Comparison of ENCODE assay signal across 11 mouse cellular contexts in the genomic region with DNA sequence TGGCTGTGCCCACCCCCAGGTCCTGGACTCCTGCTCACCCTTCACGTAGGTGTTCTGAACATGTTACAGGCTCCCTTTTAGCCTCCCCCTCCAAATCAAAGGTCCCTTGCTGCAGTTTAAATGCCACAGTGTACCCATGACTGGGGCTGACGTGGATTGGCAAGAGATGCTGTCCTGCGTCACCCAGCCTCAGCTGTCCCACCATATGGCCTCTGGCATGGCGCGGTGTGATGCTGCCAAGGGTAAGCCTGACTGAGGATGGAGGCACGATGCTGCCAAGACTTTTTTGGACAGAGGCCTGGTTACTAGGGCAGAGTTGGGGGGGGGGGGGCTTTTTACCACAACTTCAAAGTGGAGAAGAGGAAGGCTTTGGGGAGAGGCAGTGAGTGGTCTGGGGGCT.
DNase-seq lines count a peak whose midpoint lies in the region; ATAC-seq lines count a peak whose summit lies in the region.
"Had no signal": no experiment of that assay in that cellular context is flagged by ENCODE, and none has a peak within 500 bp of the region (broad histone marks: within the 10 kb centered on the region; RNA-seq: fewer than 3 reads in every experiment).

No protein-coding gene starts in this region.

- H3K9ac ChIP-seq in hindbrain, embryonic 14.5 days, result no peak overlapping the region
- H3K9ac ChIP-seq: heart, embryonic 13.5 days; lung, embryonic 15.5 days had no signal

- peak; percentile 69 for DNase-seq in hindbrain, embryonic 14.5 days (ENCODE audit: low spot score)
- no peak for DNase-seq in hindbrain, embryonic 10.5 days (ENCODE audit: low spot score)
- DNase-seq in cerebellum, adult 9-10 months, result peak; percentile 100
- peak; percentile 93 for DNase-seq in layer of hippocampus, adult 9-11 months
- peak; percentile 85 to 86 for DNase-seq in right cerebral cortex, postnatal 10 days (ENCODE audit: low spot score in 2 of 2)
- no peak for DNase-seq in urinary bladder, adult 18-20 months (ENCODE audit: low spot score in 2 of 2)
- no peak for DNase-seq in heart, postnatal 14 days

- peaks cover 12% of the 10 kb centered on the region for H3K4me1 ChIP-seq in hindbrain, embryonic 14.5 days (replicated peaks; ENCODE audit: control insufficient read depth, insufficient read depth, low read length)
- H3K4me1 ChIP-seq in hindbrain, embryonic 10.5 days (replicated peaks), result peaks cover 10% of the 10 kb centered on the region

- H3K36me3 ChIP-seq in hindbrain, embryonic 14.5 days (replicated peaks; ENCODE audit: control insufficient read depth, insufficient read depth), result no peaks in the 10 kb centered on the region
- H3K36me3 ChIP-seq in hindbrain, embryonic 10.5 days, result no peaks in the 10 kb centered on the region
- H3K36me3 ChIP-seq: heart, embryonic 13.5 days; lung, embryonic 15.5 days had no signal

- H3K4me3 ChIP-seq in hindbrain, embryonic 14.5 days (replicated peaks; ENCODE audit: low read length), result no peak overlapping the region
- H3K4me3 ChIP-seq in hindbrain, embryonic 10.5 days, result no peak overlapping the region
- H3K4me3 ChIP-seq: heart, embryonic 13.5 days; lung, embryonic 15.5 days had no signal

- peak; percentile 83 for ATAC-seq in hindbrain, embryonic 14.5 days (ENCODE audit: low FRiP score)
- no peak for ATAC-seq in activated CD4-positive, CD25-positive, alpha-beta regulatory T cell, adult 4 months

- intact Hi-C loops in heart, postnatal 14 days (cut with DNase I), result no loop called here

- H3K9me3 ChIP-seq in hindbrain, embryonic 14.5 days (ENCODE audit: control insufficient read depth, low read length), result no peaks in the 10 kb centered on the region
- H3K9me3 ChIP-seq in hindbrain, embryonic 10.5 days, result no peaks in the 10 kb centered on the region
- H3K9me3 ChIP-seq: heart, embryonic 13.5 days; lung, embryonic 15.5 days had no signal

- no peak overlapping the region for H3K4me2 ChIP-seq in hindbrain, embryonic 14.5 days (replicated peaks)
- H3K4me2 ChIP-seq: heart, embryonic 13.5 days; lung, embryonic 15.5 days had no signal

- H3K27ac ChIP-seq in hindbrain, embryonic 14.5 days, result no peak overlapping the region
- no peak overlapping the region for H3K27ac ChIP-seq in hindbrain, embryonic 10.5 days
- H3K27ac ChIP-seq: heart, embryonic 13.5 days; kidney, postnatal 0 days; lung, embryonic 15.5 days had no signal

- no peaks in the 10 kb centered on the region for H3K27me3 ChIP-seq in hindbrain, embryonic 14.5 days (ENCODE audit: control insufficient read depth, insufficient read depth, low read length)
- no peaks in the 10 kb centered on the region for H3K27me3 ChIP-seq in hindbrain, embryonic 10.5 days (ENCODE audit: insufficient read depth, poor library complexity, severe bottlenecking)
- H3K27me3 ChIP-seq: heart, embryonic 13.5 days; lung, embryonic 15.5 days had no signal

- WGBS in hindbrain, embryonic 14.5 days, result 67% methylated on average over 6 of the region's 6 CpGs
- 90% methylated on average over 6 of the region's 6 CpGs for WGBS in hindbrain, embryonic 10.5 days

Comparison
In these comparisons a context has a peak if more than half of its experiments do, and no peak if none do; other contexts are left out.
1. DNase-seq: peak in hindbrain, embryonic 14.5 days (single experiment), cerebellum, adult 9-10 months (single experiment), layer of hippocampus, adult 9-11 months (single experiment) and right cerebral cortex, postnatal 10 days (2 of 2); none in hindbrain, embryonic 10.5 days (single experiment), urinary bladder, adult 18-20 months (0 of 2) and heart, postnatal 14 days (0 of 2).